Mouse (Mus musculus) liver, postnatal 0 days (tissue): ENCODE results near the gene Sash1.

Experiments
- CTCF ChIP-seq: sonication (generic); IDR thresholded peaks from 2 replicates; pipeline ENCODE4 v1.5.1; 2016; ENCODE audit warnings: antibody characterized with exemption, low read depth
- EP300 ChIP-seq: IDR thresholded peaks from 2 replicates; pipeline ENCODE4 v1.6.1; 2016; ENCODE audit warnings: antibody characterized with exemption, low read depth, mild to moderate bottlenecking

GRCm38 (mm10) chr10:8873631-8874370 is 12.1 kb downstream of the Sash1 start:
- TF ChIP-seq CTCF (no peak), EP300 (no peak; the same call in 1 of the 2 replicates)
